ENCODE assay signal across 13 mouse cellular contexts in genomic region chr9:103091039-103091883, GRCm38 (mm10). TPM values are rescaled to one million over a fixed set of nuclear protein-coding genes. Genes with fewer than 3 reads are reported as not detected.
DNase-seq lines count a peak whose midpoint lies in the region; ATAC-seq and TF ChIP-seq lines count a peak whose summit lies in the region.
"Had no signal": no experiment of that assay in that cellular context is flagged by ENCODE, and none has a peak within 500 bp of the region (broad histone marks: within the 10 kb centered on the region; RNA-seq: fewer than 3 reads in every experiment).

No protein-coding gene starts in this region.

- no peaks in the 10 kb centered on the region for H3K9me3 ChIP-seq in limb, embryonic 12.5 days
- no peaks in the 10 kb centered on the region for H3K9me3 ChIP-seq in limb, embryonic 10.5 days (replicated peaks)
- H3K9me3 ChIP-seq in liver, embryonic 16.5 days (replicated peaks; ENCODE audit: control insufficient read depth, low read length) = no peaks in the 10 kb centered on the region
- H3K9me3 ChIP-seq: embryonic facial prominence, embryonic 15.5 days; G1E; midbrain, embryonic 13.5 days had no signal

- TF ChIP-seq CTCF in cerebellum, adult 2 months (IDR thresholded peaks at IDR 0.05; ENCODE audit: borderline replicate concordance, insufficient read depth, low read depth, low read length) = no peak

- DNase-seq in cerebellum, adult 2 months = peak in 1 of 2 experiments; percentile 27
- DNase-seq in cerebellum, postnatal 36 days = no peak
- no peak for DNase-seq in limb, embryonic 10.5 days (ENCODE audit: low spot score)
- DNase-seq in R1 (ENCODE audit: low read depth, low spot score) = peak; percentile 49
- no peak for DNase-seq in frontal cortex, postnatal 36 days (ENCODE audit: low spot score in 2 of 2)
- DNase-seq in layer of hippocampus, postnatal 25 days (ENCODE audit: extremely low spot score in 1 of 2, low spot score in 1 of 2) = no peak

- no peak overlapping the region for H3K9ac ChIP-seq in limb, embryonic 12.5 days (replicated peaks)
- H3K9ac ChIP-seq in liver, embryonic 16.5 days (ENCODE audit: low read depth, low read length) = no peak overlapping the region

- H3K4me2 ChIP-seq in limb, embryonic 12.5 days = peak overlapping the region; percentile 79; the same call in 1 of the 2 replicates
- H3K4me2 ChIP-seq in liver, embryonic 16.5 days (ENCODE audit: low read depth, low read length) = no peak overlapping the region

- no peaks in the 10 kb centered on the region for H3K27me3 ChIP-seq in cerebellum, adult 2 months (ENCODE audit: control insufficient read depth, insufficient read depth, low read length)
- H3K27me3 ChIP-seq in limb, embryonic 12.5 days = 0 out of 2 replicates have a peak, but pooled peaks cover 4% of the 10 kb centered on the region
- H3K27me3 ChIP-seq in limb, embryonic 10.5 days (ENCODE audit: low read depth, poor library complexity, severe bottlenecking) = peaks cover 13% of the 10 kb centered on the region
- no peaks in the 10 kb centered on the region for H3K27me3 ChIP-seq in liver, embryonic 16.5 days (ENCODE audit: control insufficient read depth, insufficient read depth, low read depth, low read length)
- H3K27me3 ChIP-seq: embryonic facial prominence, embryonic 15.5 days had no signal

- H3K4me1 ChIP-seq in cerebellum, adult 2 months (ENCODE audit: control insufficient read depth, insufficient read depth, low read length) = peaks cover 29% of the 10 kb centered on the region
- peaks cover 11% of the 10 kb centered on the region for H3K4me1 ChIP-seq in limb, embryonic 12.5 days (replicated peaks)
- peaks cover 12% of the 10 kb centered on the region for H3K4me1 ChIP-seq in limb, embryonic 10.5 days
- H3K4me1 ChIP-seq in liver, embryonic 16.5 days (ENCODE audit: control insufficient read depth, low read depth, low read length) = peaks cover 11% of the 10 kb centered on the region

- no peaks in the 10 kb centered on the region for H3K36me3 ChIP-seq in limb, embryonic 12.5 days
- no peaks in the 10 kb centered on the region for H3K36me3 ChIP-seq in limb, embryonic 10.5 days
- no peaks in the 10 kb centered on the region for H3K36me3 ChIP-seq in liver, embryonic 16.5 days (ENCODE audit: control insufficient read depth, insufficient read depth)
- H3K36me3 ChIP-seq: embryonic facial prominence, embryonic 15.5 days; G1E; midbrain, embryonic 13.5 days had no signal

- WGBS in cerebellum, adult 2 months = 84% methylated on average over 16 of the region's 16 CpGs
- 80% methylated on average over 16 of the region's 16 CpGs for WGBS in limb, embryonic 12.5 days
- 82% methylated on average over 16 of the region's 16 CpGs for WGBS in limb, embryonic 10.5 days
- 61% methylated on average over 16 of the region's 16 CpGs for WGBS in liver, embryonic 16.5 days (ENCODE audit: insufficient replicate concordance)

- peak overlapping the region; percentile 32 for H3K27ac ChIP-seq in cerebellum, adult 2 months (ENCODE audit: insufficient read depth, low read length)
- H3K27ac ChIP-seq in limb, embryonic 12.5 days = no peak overlapping the region
- no peak overlapping the region for H3K27ac ChIP-seq in limb, embryonic 10.5 days
- peak overlapping the region; percentile 48; the same call in 1 of the 2 replicates for H3K27ac ChIP-seq in liver, embryonic 16.5 days (ENCODE audit: low read length)
- H3K27ac ChIP-seq: embryonic facial prominence, embryonic 15.5 days; midbrain, embryonic 13.5 days had no signal

- no peak overlapping the region for H3K4me3 ChIP-seq in cerebellum, adult 2 months (replicated peaks; ENCODE audit: insufficient read depth, low read depth, low read length)
- H3K4me3 ChIP-seq in limb, embryonic 12.5 days (replicated peaks) = no peak overlapping the region
- H3K4me3 ChIP-seq in limb, embryonic 10.5 days = no peak overlapping the region
- no peak overlapping the region for H3K4me3 ChIP-seq in liver, embryonic 16.5 days (ENCODE audit: low read depth, low read length)

- no peak for ATAC-seq in limb, embryonic 12.5 days (ENCODE audit: insufficient number of reproducible peaks, insufficient read depth, low FRiP score, low TSS enrichment, low read depth)
- ATAC-seq in liver, embryonic 16.5 days (ENCODE audit: low read depth) = no peak
- ATAC-seq: activated CD4-positive, CD25-positive, alpha-beta regulatory T cell, adult 4 months; inflammation-experienced regulatory T-cells, adult 6 months had no signal

- no peak for TF ChIP-seq POLR2A in cerebellum, adult 2 months (IDR thresholded peaks at IDR 0.05; ENCODE audit: borderline replicate concordance, insufficient read depth, low read length)

RNA-seq across cellular contexts. Expression of gene Rab6b, which starts 20.3 kb away (rescaled TPM):
- 188 and 199 TPM in 2 replicates for polyA plus RNA-seq in cerebellum, adult 2 months (2012; rRNA removed)
- polyA plus RNA-seq in limb, embryonic 12.5 days (2016; fragmentation: Nextera tagmentation; extraction: Ambion mirVana) = 2.8 and 3.9 TPM in 2 replicates
- polyA plus RNA-seq in limb, embryonic 10.5 days (2016; fragmentation: Nextera tagmentation; extraction: Ambion mirVana) = 1.2 and 2.1 TPM in 2 replicates
- polyA plus RNA-seq in liver, embryonic 16.5 days (2015; fragmentation: Nextera tagmentation; extraction: Ambion mirVana) = 0.13 and 0.27 TPM in 2 replicates
- 100 to 1,000 TPM; 454 to 464 TPM for total RNA-seq in layer of hippocampus, postnatal 25 days (2021)
- polyA plus RNA-seq: G1E had no signal

Comparison
In these comparisons a context has a peak if more than half of its experiments do, and no peak if none do; other contexts are left out.
1. H3K27ac ChIP-seq: peak in cerebellum, adult 2 months (single experiment) and liver, embryonic 16.5 days (single experiment); none in limb, embryonic 12.5 days (single experiment) and limb, embryonic 10.5 days (single experiment).
2. RNA of gene Rab6b, which starts 20.3 kb away (polyA plus RNA-seq): 188 to 199 TPM in cerebellum, adult 2 months; 2.8 to 3.9 TPM in limb, embryonic 12.5 days, 1.2 to 2.1 TPM in limb, embryonic 10.5 days and 0.13 to 0.27 TPM in liver, embryonic 16.5 days; every median in the first group is over 10 times any median in the second.